Mouse (Mus musculus) MEL (cell line): ENCODE results near the gene Taf1c. TPM values are rescaled to one million over a fixed set of nuclear protein-coding genes. Genes with fewer than 3 reads are reported as not detected.

Experiments
- DNase-seq: peaks from one replicate; pipeline ENCODE4 v3.0.0; 2011; ENCODE audit warnings: low read depth, low spot score
- H3K27ac ChIP-seq: 2 replicates; pipeline ENCODE4 v1.5.1; 2012; ENCODE audit warnings: low read depth, mild to moderate bottlenecking, control low read depth, low read length, moderate library complexity; ENCODE audit not compliant: control insufficient read depth
- H3K27me3 ChIP-seq, 2 experiments: fragments of 150-350 bp in 1 of 2; sonication (generic) in 1 of 2; 2 replicates each; pipeline ENCODE4 v1.6.1; 2012; ENCODE audit warnings: low read length in 2 of 2, mild to moderate bottlenecking in 2 of 2, improper control_type of control experiment in 1 of 2, moderate library complexity in 1 of 2; ENCODE audit not compliant: insufficient read depth in 2 of 2, control insufficient read depth in 1 of 2
- H3K36me3 ChIP-seq, 2 experiments: 2 replicates each; pipeline ENCODE4 v1.6.1; 2012 to 2014; ENCODE audit warnings: low read length in 2 of 2, improper control_type of control experiment in 1 of 2, inconsistent platforms in 1 of 2, mild to moderate bottlenecking in 1 of 2; ENCODE audit not compliant: insufficient read depth in 2 of 2, control insufficient read depth in 1 of 2
- H3K4me1 ChIP-seq, 2 experiments: fragments of 150-350 bp in 1 of 2; sonication (generic) in 1 of 2; 2 replicates each; pipeline ENCODE4 v1.6.1; 2012; ENCODE audit warnings: low read length in 2 of 2, improper control_type of control experiment in 1 of 2, mild to moderate bottlenecking in 1 of 2; ENCODE audit not compliant: insufficient read depth in 2 of 2, control insufficient read depth in 1 of 2
- H3K4me3 ChIP-seq, 2 experiments: fragments of 150-350 bp in 1 of 2; sonication (generic) in 1 of 2; 2 replicates each; pipeline ENCODE4 v1.5.1; 2012; ENCODE audit warnings: low read depth in 2 of 2, low read length in 2 of 2, mild to moderate bottlenecking in 2 of 2, moderate library complexity in 2 of 2, control low read depth in 1 of 2, improper control_type of control experiment in 1 of 2; ENCODE audit not compliant: control insufficient read depth in 1 of 2, insufficient read depth in 1 of 2
- H3K79me2 ChIP-seq: 2 replicates; pipeline ENCODE4 v1.6.1; 2012; ENCODE audit warnings: mild to moderate bottlenecking, low read length, moderate library complexity; ENCODE audit not compliant: control insufficient read depth, poor library complexity, insufficient read depth
- H3K9ac ChIP-seq: 2 replicates; pipeline ENCODE4 v1.6.1; 2012; ENCODE audit warnings: low read depth, mild to moderate bottlenecking, control low read depth, low read length, moderate library complexity; ENCODE audit not compliant: control insufficient read depth, poor library complexity, severe bottlenecking
- H3K9me3 ChIP-seq: fragments of 150-350 bp; sonication (generic); replicated peaks from 2 replicates; pipeline ENCODE4 v1.6.1; 2012; ENCODE audit warnings: mild to moderate bottlenecking, low read length, improper control_type of control experiment, moderate library complexity; ENCODE audit not compliant: insufficient read depth
- BHLHE40 ChIP-seq: IDR thresholded peaks from 2 replicates; pipeline ENCODE4 v1.6.1; 2012; ENCODE audit warnings: low read depth, mild to moderate bottlenecking, inconsistent platforms, low read length, improper control_type of control experiment, borderline replicate concordance
- CHD1 ChIP-seq: IDR thresholded peaks from 2 replicates; pipeline ENCODE4 v1.6.1; 2012; ENCODE audit warnings: low read depth, mild to moderate bottlenecking, inconsistent platforms, low read length, improper control_type of control experiment
- CTCF ChIP-seq, 3 experiments: IDR thresholded peaks in 2 of 3; conservative IDR thresholded peaks in 1 of 3; 2 replicates each; pipeline ENCODE4 v1.5.1; 2011 to 2012; ENCODE audit warnings: low read length in 3 of 3, low read depth in 2 of 3, mild to moderate bottlenecking in 2 of 3, improper control_type of control experiment in 1 of 3, inconsistent platforms in 1 of 3, mixed read lengths in 1 of 3, moderate library complexity in 1 of 3; ENCODE audit not compliant: control insufficient read depth in 1 of 3, insufficient read depth in 1 of 3, poor library complexity in 1 of 3, severe bottlenecking in 1 of 3
- E2F4 ChIP-seq: IDR thresholded peaks from 2 replicates; pipeline ENCODE4 v1.6.1; 2011; ENCODE audit warnings: low read depth, low read length, improper control_type of control experiment, borderline replicate concordance
- EP300 ChIP-seq, 2 experiments: IDR thresholded peaks; 2 replicates each; pipeline ENCODE4 v1.6.1; 2011; ENCODE audit warnings: improper control_type of control experiment in 2 of 2, low read length in 2 of 2, low read depth in 1 of 2, mild to moderate bottlenecking in 1 of 2
- ETS1 ChIP-seq: IDR thresholded peaks from 2 replicates; pipeline ENCODE4 v1.6.1; 2012; ENCODE audit warnings: low read depth, mild to moderate bottlenecking, inconsistent platforms, low read length, improper control_type of control experiment, moderate library complexity
- GABPA ChIP-seq: IDR thresholded peaks from 2 replicates; pipeline ENCODE4 v1.6.1; 2012; ENCODE audit warnings: low read depth, mild to moderate bottlenecking, inconsistent platforms, low read length, improper control_type of control experiment, moderate library complexity
- GATA1 ChIP-seq: IDR thresholded peaks from 2 replicates; pipeline ENCODE4 v1.6.1; 2011; ENCODE audit warnings: low read depth, low read length, improper control_type of control experiment
- HCFC1 ChIP-seq: IDR thresholded peaks from 2 replicates; pipeline ENCODE4 v1.6.1; 2012; ENCODE audit warnings: low read depth, mild to moderate bottlenecking, inconsistent platforms, low read length, improper control_type of control experiment, moderate library complexity
- MAX ChIP-seq: IDR thresholded peaks from 2 replicates; pipeline ENCODE4 v1.6.1; 2011; ENCODE audit warnings: low read length, improper control_type of control experiment
- MAZ ChIP-seq: IDR thresholded peaks from 2 replicates; pipeline ENCODE4 v1.6.1; 2012; ENCODE audit warnings: low read depth, mild to moderate bottlenecking, inconsistent platforms, low read length, improper control_type of control experiment
- MEF2A ChIP-seq: IDR thresholded peaks from 2 replicates; pipeline ENCODE4 v1.6.1; 2014; ENCODE audit warnings: low read depth, mild to moderate bottlenecking, inconsistent platforms, low read length, improper control_type of control experiment; ENCODE audit not compliant: poor library complexity, insufficient replicate concordance, severe bottlenecking; ENCODE audit errors: extremely low read depth
- MXI1 ChIP-seq: IDR thresholded peaks from 2 replicates; pipeline ENCODE4 v1.6.1; 2011; ENCODE audit warnings: mild to moderate bottlenecking, low read depth, low read length, improper control_type of control experiment
- MYC ChIP-seq: IDR thresholded peaks from 2 replicates; pipeline ENCODE4 v1.6.1; 2011; ENCODE audit warnings: low read depth, mild to moderate bottlenecking, low read length, improper control_type of control experiment, moderate library complexity
- NRF1 ChIP-seq: IDR thresholded peaks from 2 replicates; pipeline ENCODE4 v1.6.1; 2014; ENCODE audit warnings: low read depth, mild to moderate bottlenecking, inconsistent platforms, low read length, improper control_type of control experiment, moderate library complexity; ENCODE audit not compliant: poor library complexity, insufficient read depth, severe bottlenecking
- POLR2AphosphoS2 ChIP-seq: IDR thresholded peaks from 2 replicates; pipeline ENCODE4 v1.6.1; 2011; ENCODE audit warnings: low read length, improper control_type of control experiment
- POLR2AphosphoS5 ChIP-seq: IDR thresholded peaks from 2 replicates; pipeline ENCODE4 v1.6.1; 2012; ENCODE audit warnings: low read depth, borderline replicate concordance, mild to moderate bottlenecking, inconsistent platforms, low read length, moderate library complexity, mixed read lengths
- RAD21 ChIP-seq: IDR thresholded peaks from 2 replicates; pipeline ENCODE4 v1.6.1; 2011; ENCODE audit warnings: mild to moderate bottlenecking, low read depth, low read length, improper control_type of control experiment
- SIN3A ChIP-seq: IDR thresholded peaks from 2 replicates; pipeline ENCODE4 v1.6.1; 2012; ENCODE audit warnings: low read length, improper control_type of control experiment, inconsistent platforms
- SMC3 ChIP-seq: IDR thresholded peaks from 2 replicates; pipeline ENCODE4 v1.6.1; 2011; ENCODE audit warnings: low read depth, low read length, improper control_type of control experiment
- TAL1 ChIP-seq: IDR thresholded peaks from 2 replicates; pipeline ENCODE4 v1.6.1; 2012; ENCODE audit warnings: mild to moderate bottlenecking, inconsistent platforms, low read length, moderate library complexity, mixed read lengths
- TBP ChIP-seq: IDR thresholded peaks from 2 replicates; pipeline ENCODE4 v1.8.0; 2011; ENCODE audit warnings: low read depth, low read length, improper control_type of control experiment
- TCF12 ChIP-seq: IDR thresholded peaks from 2 replicates; pipeline ENCODE4 v1.6.1; 2014; ENCODE audit warnings: low read depth, mild to moderate bottlenecking, inconsistent platforms, low read length, improper control_type of control experiment, moderate library complexity
- ZC3H11A ChIP-seq: IDR thresholded peaks from 2 replicates; pipeline ENCODE4 v1.6.1; 2012; ENCODE audit warnings: low read depth, mild to moderate bottlenecking, inconsistent platforms, low read length, improper control_type of control experiment
- ZKSCAN1 ChIP-seq: IDR thresholded peaks from 2 replicates; pipeline ENCODE4 v1.6.1; 2012; ENCODE audit warnings: low read depth, mild to moderate bottlenecking, inconsistent platforms, low read length, improper control_type of control experiment, moderate library complexity
- ZNF384 ChIP-seq: IDR thresholded peaks from 2 replicates; pipeline ENCODE4 v1.6.1; 2012; ENCODE audit warnings: low read depth, mild to moderate bottlenecking, inconsistent platforms, low read length, improper control_type of control experiment
- polyA plus RNA-seq, 2 experiments: library from polyadenylated mRNA; stranded (reverse) in 1 of 2; unstranded in 1 of 2; fragments of >175 nt in 1 of 2; fragments of >200 nt in 1 of 2; gene quantifications; 2 replicates each; pipeline versions ENCODE4 v1.2.1 to v1.2.4; 2012; ENCODE audit warnings: low replicate concordance in 2 of 2, low read depth in 1 of 2; ENCODE audit not compliant: insufficient read length in 2 of 2, insufficient read depth in 1 of 2, missing spikeins in 1 of 2
- total RNA-seq: library from RNA; depleted of rRNA; stranded (reverse); fragments of 300-350 nt; gene quantifications from 2 replicates; pipeline ENCODE4 v1.2.3, GENCODE M21; 2012

The Taf1c gene
- total and polyA plus RNA-seq, 3 experiments, result 28.8 to 32.0 TPM; not detected in 1

DNA sequence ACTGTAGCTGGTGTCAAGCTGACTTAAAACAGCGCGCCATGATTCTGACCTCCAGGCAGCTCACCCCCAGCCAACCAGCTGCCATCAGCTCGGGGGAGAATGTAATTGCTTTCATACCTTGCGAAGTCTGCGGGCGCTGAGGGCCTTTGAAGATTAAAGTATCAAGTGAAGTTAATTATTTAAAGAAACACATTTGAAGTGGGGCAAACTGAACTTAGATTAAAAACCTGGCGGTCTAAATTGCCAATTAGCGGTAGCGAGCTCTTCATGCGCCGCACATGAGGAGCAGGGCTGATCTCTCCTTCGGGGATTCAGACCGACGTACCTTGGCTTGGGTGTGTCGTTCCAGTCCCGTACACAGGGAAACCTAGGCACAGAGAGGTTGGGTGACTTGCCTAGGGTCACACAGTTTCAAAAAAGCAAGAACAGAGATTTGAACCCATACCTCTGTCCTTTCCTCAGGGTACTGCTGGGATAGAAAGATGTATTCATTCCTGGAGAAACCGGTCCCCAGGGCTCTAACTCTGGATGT, 39.5 kb upstream of the Taf1c start:
- Histone ChIP-seq H3K9me3 (no peaks in the 10 kb centered on the region), H3K9ac (no peak overlapping the region), H3K4me1 (no peaks in the 10 kb centered on the region), H3K36me3 (no peaks in the 10 kb centered on the region), H3K27ac (no peak overlapping the region), H3K27me3 (0 out of 4 replicates have a peak, but pooled peaks cover 0 to 2% of the 10 kb centered on the region in 2 experiments), H3K4me3 (no peak overlapping the region), H3K79me2 (no peaks in the 10 kb centered on the region)
- no peak for DNase-seq
- no peak for TF ChIP-seq MXI1
- no peak for TF ChIP-seq ETS1
- TF ChIP-seq MAZ, result no peak
- no peak for TF ChIP-seq POLR2AphosphoS5
- TF ChIP-seq SIN3A, result no peak
- TF ChIP-seq TAL1, result no peak
- no peak for TF ChIP-seq E2F4
- TF ChIP-seq ZNF384, result no peak
- TF ChIP-seq TBP, result no peak
- TF ChIP-seq ZKSCAN1, result no peak

DNA sequence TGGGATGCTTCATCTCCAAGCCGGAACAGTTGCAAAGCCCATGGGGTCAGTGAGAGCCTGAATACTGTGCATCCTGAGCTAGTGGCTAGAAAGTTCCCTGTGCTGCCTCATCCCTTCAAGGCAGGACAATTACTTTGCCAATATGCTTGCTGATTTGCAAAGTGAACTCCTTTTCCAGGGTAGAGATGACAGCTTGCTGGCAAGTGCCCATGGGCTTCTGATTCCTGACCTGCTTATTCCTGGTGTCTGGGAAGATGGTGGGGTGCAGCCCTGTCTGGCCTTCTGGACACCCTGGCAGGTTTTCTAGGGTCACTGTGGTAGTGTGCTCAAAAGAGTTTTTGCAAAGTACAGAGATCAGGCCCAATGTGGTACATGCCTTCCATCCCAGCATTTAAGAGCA, 37.9 kb upstream of the Taf1c start:
- Histone ChIP-seq H3K4me1 (no peaks in the 10 kb centered on the region), H3K9me3 (no peaks in the 10 kb centered on the region), H3K27ac (no peak overlapping the region), H3K36me3 (no peaks in the 10 kb centered on the region), H3K27me3 (0 out of 4 replicates have a peak, but pooled peaks cover 0 to 2% of the 10 kb centered on the region in 2 experiments), H3K9ac (no peak overlapping the region), H3K4me3 (no peak overlapping the region), H3K79me2 (no peaks in the 10 kb centered on the region)
- DNase-seq, result no peak
- TF ChIP-seq MXI1 (no peak), BHLHE40 (no peak), MYC (no peak), POLR2AphosphoS2 (no peak)

DNA sequence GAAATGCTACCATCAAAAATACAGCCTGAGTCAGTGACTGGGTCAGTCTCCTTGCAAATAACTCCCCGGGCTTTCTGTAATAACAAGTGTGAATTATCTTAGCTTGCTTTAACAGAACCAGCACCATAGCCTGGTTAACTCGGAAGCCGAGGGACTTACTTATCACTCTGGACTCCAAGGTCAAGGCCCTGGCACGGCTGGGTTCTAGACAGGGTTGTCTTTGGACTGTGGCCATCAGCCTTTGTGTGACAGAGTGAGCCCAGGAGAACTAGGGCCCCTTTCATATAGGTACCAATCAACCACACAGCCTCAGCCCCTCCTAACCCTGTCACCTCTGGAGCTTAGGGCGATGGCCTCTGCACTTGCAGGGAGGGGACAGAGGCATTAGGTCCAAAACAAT, 36.0 kb upstream of the Taf1c start:
- no peak for DNase-seq
- no peak overlapping the region for H3K9ac ChIP-seq
- H3K79me2 ChIP-seq, result no peaks in the 10 kb centered on the region
- H3K4me3 ChIP-seq, result no peak overlapping the region
- H3K27ac ChIP-seq, result no peak overlapping the region
- TF ChIP-seq TBP (no peak), SMC3 (no peak), CTCF (IDR thresholded peaks at IDR 0.05 in 2 of 3, conservative IDR thresholded peaks at IDR 0.05 in 1 of 3; ENCODE audit: control insufficient read depth in 1 of 3, insufficient read depth in 1 of 3, low read depth in 2 of 3, low read length in 3 of 3, poor library complexity in 1 of 3, severe bottlenecking in 1 of 3) (no peak), HCFC1 (no peak), NRF1 (no peak), MEF2A (no peak), RAD21 (no peak), POLR2AphosphoS5 (no peak), TCF12 (no peak), MAX (no peak), SIN3A (no peak), CHD1 (no peak), GATA1 (no peak), ZC3H11A (no peak), GABPA (no peak), POLR2AphosphoS2 (no peak), EP300 (IDR thresholded peaks at IDR 0.05; ENCODE audit: low read depth in 1 of 2, low read length in 2 of 2) (no peak), MXI1 (no peak)
- H3K27me3 ChIP-seq, result 0 out of 4 replicates have a peak, but pooled peaks cover 0 to 2% of the 10 kb centered on the region in 2 experiments
- no peaks in the 10 kb centered on the region for H3K9me3 ChIP-seq
- no peaks in the 10 kb centered on the region for H3K36me3 ChIP-seq
- no peaks in the 10 kb centered on the region for H3K4me1 ChIP-seq
